Mouse (Mus musculus) testis, adult 2 months (tissue): Measurements from ENCODE around the gene Igflr1.

Experiments used
- CTCF ChIP-seq: fragments of 200-500 bp; IDR thresholded peaks from 2 replicates; pipeline ENCODE4 v1.5.1; 2012; ENCODE audit warnings: low read depth, mild to moderate bottlenecking, inconsistent platforms, low read length, moderate library complexity; ENCODE audit not compliant: control insufficient read depth, insufficient read depth, insufficient replicate concordance
- POLR2A ChIP-seq: fragments of 200-500 bp; IDR thresholded peaks from 2 replicates; pipeline ENCODE4 v1.6.1; 2012; ENCODE audit warnings: low read depth, mild to moderate bottlenecking, inconsistent platforms, low read length, moderate library complexity; ENCODE audit not compliant: control insufficient read depth

DNA sequence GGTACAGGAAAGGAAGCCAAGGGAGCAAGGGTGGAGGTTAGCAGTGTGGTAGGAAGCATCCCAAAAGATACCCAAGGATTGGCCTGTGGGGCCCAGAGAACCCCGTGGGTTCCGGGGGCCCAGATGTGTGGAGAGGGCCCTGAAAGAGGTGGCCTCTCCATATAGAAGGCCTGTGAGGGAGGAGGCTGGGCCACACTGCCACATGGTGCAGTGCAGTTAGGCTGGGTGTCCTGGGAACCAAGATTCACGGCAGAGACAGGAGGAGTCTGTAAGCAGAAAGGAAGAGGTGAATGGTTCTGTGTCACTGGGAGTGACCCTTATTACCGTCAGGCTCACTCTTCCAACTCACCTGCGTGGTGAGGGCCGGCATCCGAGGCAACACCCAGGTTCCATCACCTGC lies 24.7 kb upstream of the Igflr1 start:
- TF ChIP-seq CTCF (no peak), POLR2A (no peak)
